9 mouse cellular contexts compared by ENCODE assay signal in genomic region chr4:46991016-46991958, GRCm38 (mm10). TPM values are rescaled to one million over a fixed set of nuclear protein-coding genes. Genes with fewer than 3 reads are reported as not detected.
DNase-seq lines count a peak whose midpoint lies in the region; ATAC-seq and TF ChIP-seq lines count a peak whose summit lies in the region.
"Had no signal": no experiment of that assay in that cellular context is flagged by ENCODE, and none has a peak within 500 bp of the region (broad histone marks: within the 10 kb centered on the region; RNA-seq: fewer than 3 reads in every experiment).

Gabbr2 (minus strand) TSS chr4:46991873.

- no peak for DNase-seq in lung, adult 18-20 months
- DNase-seq in embryo, embryonic 10.5 days (ENCODE audit: low spot score) = peak; percentile 31
- DNase-seq in left cerebral cortex, postnatal 36 days (ENCODE audit: low spot score in 2 of 2) = peak; percentile 82 to 92
- DNase-seq in thymus, adult 18-20 months = no peak

- no peaks in the 10 kb centered on the region for H3K36me3 ChIP-seq in lung, embryonic 16.5 days (ENCODE audit: control insufficient read depth, insufficient read depth, low read length)
- H3K36me3 ChIP-seq in hindbrain, embryonic 15.5 days = no peaks in the 10 kb centered on the region

- TF ChIP-seq CTCF in olfactory bulb, adult 2 months (IDR thresholded peaks at IDR 0.05; ENCODE audit: insufficient read depth, low read depth, low read length) = no peak

- no peaks in the 10 kb centered on the region for H3K9me3 ChIP-seq in lung, embryonic 16.5 days (ENCODE audit: control insufficient read depth, low read length)
- H3K9me3 ChIP-seq in hindbrain, embryonic 15.5 days = no peaks in the 10 kb centered on the region

- no peak within 1 kb of the TSS for H3K27ac ChIP-seq in lung, embryonic 16.5 days (ENCODE audit: low read length)
- H3K27ac ChIP-seq in hindbrain, embryonic 15.5 days (replicated peaks) = peak within 1 kb of the TSS; percentile 88
- peak within 1 kb of the TSS; percentile 55; the same call in 1 of the 2 replicates for H3K27ac ChIP-seq in olfactory bulb, adult 2 months (ENCODE audit: insufficient read depth, low read depth, low read length)

- peak within 1 kb of the TSS; percentile 46 for H3K4me3 ChIP-seq in lung, embryonic 16.5 days (ENCODE audit: low read length)
- peak within 1 kb of the TSS; percentile 76 for H3K4me3 ChIP-seq in hindbrain, embryonic 15.5 days
- H3K4me3 ChIP-seq in olfactory bulb, adult 2 months (ENCODE audit: insufficient read depth, low read depth, low read length) = peak within 1 kb of the TSS; percentile 73

- intact Hi-C loops in left cerebral cortex, postnatal 36 days (cut with DNase I) = loop anchor here (5.0 kb wide), 4 partner anchors 46 to 304 kb away; no protein-coding TSS in a partner anchor

- ATAC-seq in lung, embryonic 16.5 days (ENCODE audit: low read depth) = no peak
- peak; percentile 75 for ATAC-seq in hindbrain, embryonic 15.5 days (ENCODE audit: low FRiP score, low read depth)
- no peak for ATAC-seq in inflammation-experienced regulatory T-cells, adult 6 months

- WGBS in lung, embryonic 16.5 days = 2% methylated on average over 65 of the region's 134 CpGs
- WGBS in hindbrain, embryonic 15.5 days = under 1% methylated on average over 110 of the region's 134 CpGs
- WGBS in olfactory bulb, adult 2 months = 6% methylated on average over 128 of the region's 134 CpGs

- 0 out of 2 replicates have a peak, but pooled peaks have one; percentile 36 for TF ChIP-seq POLR2A in olfactory bulb, adult 2 months (IDR thresholded peaks at IDR 0.05; ENCODE audit: insufficient read depth, low read depth, low read length)

- H3K27me3 ChIP-seq in lung, embryonic 16.5 days (ENCODE audit: control insufficient read depth, insufficient read depth, low read depth, low read length) = peaks cover 56% of the 10 kb centered on the region
- H3K27me3 ChIP-seq in hindbrain, embryonic 15.5 days = peaks cover 16% of the 10 kb centered on the region

- no peak within 1 kb of the TSS for H3K9ac ChIP-seq in lung, embryonic 16.5 days (ENCODE audit: low read length)
- peak within 1 kb of the TSS; percentile 90 for H3K9ac ChIP-seq in hindbrain, embryonic 15.5 days

- peaks cover 9% of the 10 kb centered on the region; the same call in 1 of the 2 replicates for H3K4me1 ChIP-seq in lung, embryonic 16.5 days (replicated peaks; ENCODE audit: control insufficient read depth, insufficient read depth, low read length)
- peaks cover 51% of the 10 kb centered on the region for H3K4me1 ChIP-seq in hindbrain, embryonic 15.5 days (replicated peaks)
- peaks cover 22% of the 10 kb centered on the region for H3K4me1 ChIP-seq in olfactory bulb, adult 2 months (ENCODE audit: control insufficient read depth, insufficient read depth, low read length)

- H3K4me2 ChIP-seq in lung, embryonic 16.5 days (ENCODE audit: low read depth, low read length) = peak within 1 kb of the TSS; percentile 70
- H3K4me2 ChIP-seq in hindbrain, embryonic 15.5 days = peak within 1 kb of the TSS; percentile 80

RNA-seq across cellular contexts. Expression of gene Gabbr2, which starts in this region (rescaled TPM):
- 0.09 TPM in 1 of 2 replicates, not detected in the other for polyA plus RNA-seq in lung, embryonic 16.5 days (2015; fragmentation: Nextera tagmentation; extraction: Ambion mirVana)
- 14.7 and 17.2 TPM in 2 replicates for polyA plus RNA-seq in hindbrain, embryonic 15.5 days (2015; fragmentation: Nextera tagmentation; extraction: Ambion mirVana)
- 100 to 1,000 TPM; 253 to 276 TPM for total RNA-seq in left cerebral cortex, postnatal 36 days (2021)
- polyA plus RNA-seq in olfactory bulb, adult 2 months (2012; ENCODE audit: insufficient read depth, insufficient read length, low replicate concordance, missing spikeins) = not detected in 2 replicates
- not detected for polyA plus RNA-seq in inflammation-experienced regulatory T-cells, adult 6 months (2017; shearing (Covaris generic))
- total RNA-seq: neutrophil, adult 5-6 weeks had no signal

Comparison
In these comparisons a context has a peak if more than half of its experiments do, and no peak if none do; other contexts are left out.
1. DNase-seq: peak in embryo, embryonic 10.5 days (single experiment) and left cerebral cortex, postnatal 36 days (2 of 2); none in lung, adult 18-20 months (0 of 2) and thymus, adult 18-20 months (0 of 2).
2. Peak in every context shown above with its lines, with median percentiles within 50 percentile points of each other: H3K4me3 ChIP-seq.